Mouse (Mus musculus) forebrain, postnatal 0 days (tissue): Measurements from ENCODE around the gene Rimkla. TPM values are rescaled to one million over a fixed set of nuclear protein-coding genes. Genes with fewer than 3 reads are reported as not detected.
A peak's percentile ranks its signal among the peaks of the same experiment; 100 is the strongest.
"Not testable (repeated sequence)": the region's sequence is repeated elsewhere in the genome, so short reads cannot be mapped to it uniquely, and the experiment has no call there.

Experiments
- ATAC-seq: fragments of 200-750 bp; cut with Nextera tagmentation; 2 replicates; pipeline ENCODE4 v1.8.0; 2017; ENCODE audit warnings: mild to moderate bottlenecking, moderate library complexity
- DNase-seq: peaks from one replicate; pipeline ENCODE4 v3.0.0-alpha.2; 2015
- H3K27ac ChIP-seq: fragments of 300-500 bp; sonication (generic); 2 replicates; pipeline ENCODE4 v1.5.1; 2014; ENCODE audit warnings: low read depth, mild to moderate bottlenecking, antibody characterized with exemption, low read length, moderate library complexity, mixed read lengths
- H3K27me3 ChIP-seq: fragments of 300-500 bp; sonication (generic); 2 replicates; pipeline ENCODE4 v1.6.1; 2014; ENCODE audit warnings: mild to moderate bottlenecking, low read length, mixed read lengths; ENCODE audit not compliant: insufficient read depth
- H3K36me3 ChIP-seq: fragments of 300-500 bp; sonication (generic); 2 replicates; pipeline ENCODE4 v1.6.1; 2014; ENCODE audit warnings: mild to moderate bottlenecking, moderate library complexity; ENCODE audit not compliant: insufficient read depth
- H3K4me1 ChIP-seq: fragments of 300-500 bp; sonication (generic); 2 replicates; pipeline ENCODE4 v1.6.1; 2014; ENCODE audit warnings: antibody characterized with exemption; ENCODE audit not compliant: insufficient read depth
- H3K4me2 ChIP-seq: fragments of 300-500 bp; sonication (generic); 2 replicates; pipeline ENCODE4 v1.6.1; 2014; ENCODE audit warnings: low read depth, mild to moderate bottlenecking, moderate library complexity
- H3K4me3 ChIP-seq: fragments of 300-500 bp; sonication (generic); 2 replicates; pipeline ENCODE4 v1.5.1; 2014; ENCODE audit warnings: low read depth, low read length, mixed read lengths
- H3K9ac ChIP-seq: fragments of 300-500 bp; sonication (generic); 2 replicates; pipeline ENCODE4 v1.6.1; 2014; ENCODE audit warnings: mild to moderate bottlenecking
- H3K9me3 ChIP-seq: fragments of 300-500 bp; sonication (generic); 2 replicates; pipeline ENCODE4 v1.6.1; 2016; ENCODE audit warnings: low read length
- CTCF ChIP-seq: sonication (generic); IDR thresholded peaks from 2 replicates; pipeline ENCODE4 v1.5.1; 2016; ENCODE audit warnings: antibody characterized with exemption, control low read depth, low read depth
- WGBS: fragments of 180-500 bp; shearing (Covaris S2); extraction: QIAGEN DNeasy Blood & Tissue Kit; methylation state at CpG from one replicate; pipeline ENCODE4 v1.1.7; 2014; 5-methylcytosine and 5-hydroxymethylcytosine counted together
- polyA plus RNA-seq: library from polyadenylated mRNA; unstranded; fragments of >200 nt; fragmentation: Nextera tagmentation; extraction: Ambion mirVana; gene quantifications from 2 replicates; pipeline ENCODE4 v1.2.1, GENCODE M21; 2015
- total RNA-seq: library from RNA; depleted of rRNA; stranded (reverse); fragments of >200 nt; gene quantifications from 2 replicates; pipeline ENCODE4 v1.2.3, GENCODE M21; 2014; rRNA removed

Rimkla gene
- total RNA-seq, result 22.8 and 28.4 TPM in 2 replicates
- polyA plus RNA-seq, result 16.6 and 21.6 TPM in 2 replicates

GRCm38 (mm10) chr4:119492291-119492932, at the start of gene Rimkla:
Rimkla (minus strand) TSS chr4:119492628.
- H3K27me3 ChIP-seq, result no peaks in the 10 kb centered on the region
- 0 out of 2 replicates have a peak, but pooled peaks cover 7% of the 10 kb centered on the region for H3K4me1 ChIP-seq
- no peak for TF ChIP-seq CTCF
- H3K36me3 ChIP-seq, result no peaks in the 10 kb centered on the region
- peak; percentile 96 for ATAC-seq
- H3K9ac ChIP-seq, result peak within 1 kb of the TSS; percentile 68
- peak within 1 kb of the TSS; percentile 67 for H3K4me3 ChIP-seq
- H3K4me2 ChIP-seq, result peak within 1 kb of the TSS; percentile 74
- H3K27ac ChIP-seq, result peak within 1 kb of the TSS; percentile 78
- 2% methylated on average over 66 of the region's 77 CpGs for WGBS
- DNase-seq, result peak; percentile 81
- H3K9me3 ChIP-seq, result no peaks in the 10 kb centered on the region

- peak overlapping the region; percentile 96 for H3K27ac ChIP-seq
- H3K9ac ChIP-seq, result peak overlapping the region; percentile 92
- DNase-seq, result peak; percentile 33
- 4% methylated on average over 10 of the region's 10 CpGs for WGBS
- H3K4me2 ChIP-seq, result peak overlapping the region; percentile 68
- no peaks in the 10 kb centered on the region for H3K27me3 ChIP-seq
- H3K36me3 ChIP-seq, result no peaks in the 10 kb centered on the region
- no peaks in the 10 kb centered on the region for H3K9me3 ChIP-seq
- TF ChIP-seq CTCF, result no peak
- peaks cover 9% of the 10 kb centered on the region; the same call in 1 of the 2 replicates for H3K4me1 ChIP-seq
- peak overlapping the region; percentile 94 for H3K4me3 ChIP-seq
- ATAC-seq, result no peak
Observed at GRCm38 (mm10) chr4:119540533-119540890, 48.1 kb upstream of the Rimkla start.

- Histone ChIP-seq H3K4me2 (peak overlapping the region; percentile 68), H3K27me3 (no peaks in the 10 kb centered on the region), H3K4me3 (peak overlapping the region; percentile 94), H3K27ac (peak overlapping the region; percentile 96), H3K36me3 (no peaks in the 10 kb centered on the region), H3K9ac (peak overlapping the region; percentile 92), H3K4me1 (peaks cover 9% of the 10 kb centered on the region; the same call in 1 of the 2 replicates), H3K9me3 (no peaks in the 10 kb centered on the region)
- ATAC-seq, result peak; percentile 70
- DNase-seq, result peak; percentile 57
- TF ChIP-seq CTCF, result no peak
- 2% methylated on average over 44 of the region's 76 CpGs for WGBS
Observed at GRCm38 (mm10) chr4:119539836-119540532, 47.6 kb upstream of the Rimkla start.

GRCm38 (mm10) chr4:119539031-119539824, 46.8 kb upstream of the Rimkla start, which contains the start of gene Frg2f1:
Frg2f1 (minus strand) TSS chr4:119539529.
- 2% methylated on average over 59 of the region's 85 CpGs for WGBS
- peak within 1 kb of the TSS; percentile 96 for H3K27ac ChIP-seq

GRCm38 (mm10) chr4:119537436-119537835, 45.0 kb upstream of the Rimkla start:
- TF ChIP-seq CTCF, result no peak
- Histone ChIP-seq H3K4me3 (no peak overlapping the region), H3K4me2 (no peak overlapping the region), H3K9ac (no peak overlapping the region), H3K36me3 (no peaks in the 10 kb centered on the region), H3K9me3 (no peaks in the 10 kb centered on the region), H3K4me1 (peaks cover 9% of the 10 kb centered on the region; the same call in 1 of the 2 replicates), H3K27ac (no peak overlapping the region), H3K27me3 (no peaks in the 10 kb centered on the region)
- no peak for DNase-seq
- ATAC-seq, result no peak
- 77% methylated on average over 4 of the region's 4 CpGs for WGBS

More at GRCm38 (mm10) chr4:119539031-119539824, 46.8 kb upstream of the Rimkla start, which contains the start of gene Frg2f1:
- peak; percentile 31; the same call in 1 of the 2 replicates for TF ChIP-seq CTCF
- Histone ChIP-seq H3K9me3 (no peaks in the 10 kb centered on the region), H3K9ac (peak within 1 kb of the TSS; percentile 92), H3K4me3 (peak within 1 kb of the TSS; percentile 94), H3K36me3 (no peaks in the 10 kb centered on the region), H3K4me1 (peaks cover 9% of the 10 kb centered on the region; the same call in 1 of the 2 replicates), H3K4me2 (peak within 1 kb of the TSS; percentile 68), H3K27me3 (no peaks in the 10 kb centered on the region)
- ATAC-seq (peak; percentile 96), DNase-seq (peak; percentile 97)

GRCm38 (mm10) chr4:119536615-119537014, 44.2 kb upstream of the Rimkla start, which contains the start of gene Foxj3:
Foxj3 (plus strand) TSS chr4:119537004.
- not testable (repeated sequence) for H3K27ac ChIP-seq, H3K4me1 ChIP-seq, H3K9ac ChIP-seq, H3K27me3 ChIP-seq, DNase-seq, H3K4me2 ChIP-seq, H3K9me3 ChIP-seq, H3K4me3 ChIP-seq, ATAC-seq, H3K36me3 ChIP-seq
- WGBS, result 88% methylated on average over 4 of the region's 4 CpGs
